Mouse (Mus musculus) ES-Bruce4 (cell line): Measurements from ENCODE around the gene Soat2. TPM values are rescaled to one million over a fixed set of nuclear protein-coding genes. Genes with fewer than 3 reads are reported as not detected.

ENCODE experiments used
- H3K27ac ChIP-seq: 2 replicates; pipeline ENCODE4 v1.5.1; 2012; ENCODE audit warnings: low read length, inconsistent platforms; ENCODE audit not compliant: insufficient read depth
- H3K27me3 ChIP-seq: 2 replicates; pipeline ENCODE4 v1.6.1; 2012; ENCODE audit warnings: mild to moderate bottlenecking, low read length, inconsistent platforms; ENCODE audit not compliant: control insufficient read depth, poor library complexity, insufficient read depth, severe bottlenecking
- H3K36me3 ChIP-seq: 2 replicates; pipeline ENCODE4 v1.6.1; 2012; ENCODE audit warnings: inconsistent platforms, mild to moderate bottlenecking, low read length, moderate library complexity; ENCODE audit not compliant: control insufficient read depth, poor library complexity, insufficient read depth, severe bottlenecking
- H3K4me1 ChIP-seq: one replicate; pipeline ENCODE4 v1.8.1; 2011; ENCODE audit warnings: low read length; ENCODE audit not compliant: control insufficient read depth, insufficient read depth
- H3K4me3 ChIP-seq: 2 replicates; pipeline ENCODE4 v1.5.1; 2011; ENCODE audit warnings: low read depth, mild to moderate bottlenecking, low read length
- H3K9ac ChIP-seq: 2 replicates; pipeline ENCODE4 v1.6.1; 2012; ENCODE audit warnings: low read depth, mild to moderate bottlenecking, inconsistent platforms; ENCODE audit not compliant: poor library complexity, severe bottlenecking
- H3K9me3 ChIP-seq: replicated peaks from 2 replicates; pipeline ENCODE4 v1.6.1; 2012; ENCODE audit warnings: mild to moderate bottlenecking, low read length, inconsistent platforms; ENCODE audit not compliant: control insufficient read depth, poor library complexity, insufficient read depth, severe bottlenecking
- CTCF ChIP-seq: IDR thresholded peaks from one replicate; pipeline ENCODE4 v1.8.1; 2011; ENCODE audit warnings: low read depth, low read length
- EP300 ChIP-seq: IDR thresholded peaks from 2 replicates; pipeline ENCODE4 v1.6.1; 2011; ENCODE audit warnings: low read depth, low read length; ENCODE audit not compliant: insufficient read depth
- POLR2A ChIP-seq: IDR thresholded peaks from one replicate; pipeline ENCODE4 v1.8.1; 2011; ENCODE audit warnings: low read length; ENCODE audit not compliant: insufficient read depth
- polyA plus RNA-seq: library from polyadenylated mRNA; stranded (reverse); fragments of >200 nt; gene quantifications from 2 replicates; pipeline ENCODE4 v1.2.4, GENCODE M21; 2011; ENCODE audit warnings: low read depth; ENCODE audit not compliant: missing spikeins, insufficient read depth, insufficient read length

The Soat2 gene
- polyA plus RNA-seq, 1 experiment = 0.45 TPM

- Histone ChIP-seq H3K36me3 (no peaks in the 10 kb centered on the region), H3K9me3 (no peaks in the 10 kb centered on the region), H3K4me3 (no peak overlapping the region), H3K27me3 (no peaks in the 10 kb centered on the region), H3K9ac (no peak overlapping the region), H3K4me1 (peaks cover 5% of the 10 kb centered on the region), H3K27ac (no peak overlapping the region)
- TF ChIP-seq CTCF (peak; percentile 94), POLR2A (no peak), EP300 (no peak)
These were observed 41.4 kb upstream of the Soat2 start for GRCm38 (mm10) chr15:102108651-102109525.

- Histone ChIP-seq H3K4me1 (no peaks in the 10 kb centered on the region), H3K27ac (no peak overlapping the region), H3K4me3 (no peak overlapping the region), H3K9ac (no peak overlapping the region), H3K27me3 (no peaks in the 10 kb centered on the region), H3K9me3 (no peaks in the 10 kb centered on the region), H3K36me3 (no peaks in the 10 kb centered on the region)
- TF ChIP-seq CTCF (no peak), POLR2A (no peak), EP300 (no peak)
These were observed 40.1 kb upstream of the Soat2 start for GRCm38 (mm10) chr15:102110271-102110670.

DNA sequence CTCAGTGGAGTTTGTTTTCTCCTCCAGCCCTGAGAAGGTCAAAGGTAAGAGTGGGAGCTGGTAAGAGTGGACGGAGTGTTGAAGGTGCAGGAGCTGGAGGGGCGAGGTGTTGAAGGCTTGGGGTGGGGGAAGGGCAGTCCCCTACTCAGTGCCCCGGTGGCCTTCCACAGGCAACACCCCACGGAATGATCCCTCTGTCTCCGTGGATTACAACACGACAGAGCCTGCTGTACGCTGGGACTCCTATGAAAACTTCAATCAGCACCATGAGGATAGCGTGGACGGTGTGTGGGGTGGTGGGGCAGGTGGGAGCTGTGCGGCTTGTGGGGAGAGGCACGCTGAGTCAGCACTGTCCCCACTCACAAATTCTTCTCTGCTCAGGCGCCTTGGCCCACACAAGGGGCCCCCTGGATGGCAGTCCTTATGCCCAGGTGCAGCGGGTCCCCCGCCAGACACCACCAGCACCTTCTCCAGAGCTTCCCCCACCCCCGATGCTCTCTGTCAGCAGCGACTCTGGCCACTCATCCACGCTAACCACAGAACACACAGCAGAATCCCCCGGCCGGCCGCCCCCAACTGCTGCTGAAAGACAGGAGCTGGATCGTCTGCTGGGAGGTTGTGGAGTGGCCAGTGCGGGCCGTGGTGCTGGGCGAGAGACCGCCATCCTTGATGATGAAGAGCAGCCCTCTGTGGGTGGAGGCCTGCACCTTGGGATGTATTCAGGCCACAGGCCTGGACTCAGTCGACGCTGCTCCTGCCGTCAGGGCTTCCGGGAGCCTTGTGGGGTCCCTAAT, 39.4 kb upstream of the Soat2 start:
- TF ChIP-seq EP300 (no peak), CTCF (no peak), POLR2A (no peak)
- Histone ChIP-seq H3K4me3 (peak overlapping the region; percentile 21; the same call in 1 of the 2 replicates), H3K4me1 (no peaks in the 10 kb centered on the region), H3K9me3 (no peaks in the 10 kb centered on the region), H3K9ac (0 out of 2 replicates have a peak overlapping the region, but pooled peaks have one; percentile 10), H3K27me3 (no peaks in the 10 kb centered on the region), H3K27ac (no peak overlapping the region), H3K36me3 (no peaks in the 10 kb centered on the region)

- no peak overlapping the region; the same call in 1 of the 2 replicates for H3K4me3 ChIP-seq
- no peaks in the 10 kb centered on the region for H3K36me3 ChIP-seq
- no peaks in the 10 kb centered on the region for H3K27me3 ChIP-seq
- H3K9me3 ChIP-seq = no peaks in the 10 kb centered on the region
- TF ChIP-seq EP300 (no peak), CTCF (no peak), POLR2A (no peak)
- H3K27ac ChIP-seq = no peak overlapping the region
- H3K9ac ChIP-seq = 0 out of 2 replicates have a peak overlapping the region, but pooled peaks have one; percentile 10
- H3K4me1 ChIP-seq = no peaks in the 10 kb centered on the region
These were observed 38.9 kb upstream of the Soat2 start for GRCm38 (mm10) chr15:102111495-102111829.

- no peak overlapping the region for H3K9ac ChIP-seq
- TF ChIP-seq EP300 = no peak
- TF ChIP-seq POLR2A = no peak
- TF ChIP-seq CTCF = no peak
- no peaks in the 10 kb centered on the region for H3K9me3 ChIP-seq
- no peaks in the 10 kb centered on the region for H3K4me1 ChIP-seq
- no peaks in the 10 kb centered on the region for H3K36me3 ChIP-seq
- no peaks in the 10 kb centered on the region for H3K27me3 ChIP-seq
- no peak overlapping the region for H3K27ac ChIP-seq
- H3K4me3 ChIP-seq = no peak overlapping the region
These were observed 38.1 kb upstream of the Soat2 start for GRCm38 (mm10) chr15:102112181-102112580.
